Mouse (Mus musculus): ENCODE data around the gene Sike1.

DNA sequence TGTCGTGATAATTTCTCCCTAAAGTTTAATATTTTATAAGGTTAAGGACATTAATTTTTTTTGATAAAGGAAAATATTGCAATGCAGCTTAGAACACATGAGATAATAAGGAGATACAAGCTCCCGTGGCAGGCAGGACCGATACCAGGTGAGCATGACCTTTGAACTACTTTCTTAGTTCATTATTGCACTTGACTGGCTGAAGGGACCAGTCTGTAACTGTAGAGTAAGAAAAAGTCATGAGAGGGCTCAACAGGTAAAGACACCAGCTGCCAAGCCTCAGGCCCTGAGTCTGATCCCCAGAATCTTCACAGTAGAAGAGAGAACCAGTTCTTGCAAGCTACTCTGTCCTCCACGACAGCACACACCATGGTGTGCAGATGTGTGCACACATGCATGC is 18.6 kb upstream of the Sike1 start:
- TF ChIP-seq CTCF (IDR thresholded peaks at IDR 0.05; ENCODE audit: low read depth) (no peak), EP300 (IDR thresholded peaks at IDR 0.05; ENCODE audit: low read depth) (no peak)
